Mouse (Mus musculus) myocyte (in vitro differentiated cells): ENCODE data around the gene Srrt.

ENCODE experiments used
- CEBPB ChIP-seq: IDR thresholded peaks from 2 replicates; pipeline ENCODE4 v1.6.1; 2011; ENCODE audit warnings: mild to moderate bottlenecking, moderate library complexity; ENCODE audit not compliant: poor library complexity, insufficient read depth, severe bottlenecking
- E2F4 ChIP-seq: IDR thresholded peaks from one replicate; pipeline ENCODE4 v1.6.1; 2011; ENCODE audit warnings: mild to moderate bottlenecking, control low read depth, moderate library complexity; ENCODE audit not compliant: insufficient read depth
- MYOD1 ChIP-seq, 3 experiments: IDR thresholded peaks; one replicate each; pipeline ENCODE4 v1.6.1; 2011; ENCODE audit warnings: control low read depth in 2 of 3, low read depth in 2 of 3, mild to moderate bottlenecking in 2 of 3, moderate library complexity in 1 of 3; ENCODE audit not compliant: insufficient read length in 2 of 3, control insufficient read depth in 1 of 3
- MYOG ChIP-seq, 3 experiments: IDR thresholded peaks; one replicate each; pipeline ENCODE4 v1.6.1; 2011; ENCODE audit warnings: control low read depth in 2 of 3, low read depth in 2 of 3, mild to moderate bottlenecking in 2 of 3; ENCODE audit not compliant: insufficient read length in 2 of 3, control insufficient read depth in 1 of 3, insufficient read depth in 1 of 3
- POLR2A ChIP-seq: IDR thresholded peaks from one replicate; pipeline ENCODE4 v1.6.1; 2011; ENCODE audit warnings: low read depth, mild to moderate bottlenecking, control low read depth, moderate library complexity; ENCODE audit not compliant: insufficient read length
- TCF3 ChIP-seq: IDR thresholded peaks from one replicate; pipeline ENCODE4 v1.6.1; 2011; ENCODE audit warnings: low read depth, control low read depth; ENCODE audit not compliant: insufficient read length

DNA sequence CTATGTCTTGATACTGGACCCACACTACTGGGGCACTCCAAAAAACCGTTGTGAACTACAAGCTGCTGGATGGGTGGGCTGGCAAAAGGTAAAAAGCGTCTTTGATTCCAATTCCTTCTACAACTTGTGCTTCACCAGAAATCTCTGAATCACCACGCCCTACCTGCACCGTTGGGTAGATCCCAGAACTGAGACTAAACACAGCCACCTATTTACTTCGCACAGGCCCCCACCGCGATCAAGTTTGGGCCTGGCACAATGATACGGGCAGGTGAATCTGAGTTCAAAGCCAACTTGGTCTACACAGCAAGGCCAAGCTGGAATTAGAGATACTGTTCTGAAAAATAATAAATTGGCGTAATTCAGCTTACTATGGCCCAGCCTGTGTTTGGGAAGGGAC, 12.2 kb downstream of the Srrt start:
- TF ChIP-seq POLR2A = no peak
- no peak for TF ChIP-seq CEBPB
- no peak for TF ChIP-seq E2F4
- no peak for TF ChIP-seq TCF3
- no peak for TF ChIP-seq MYOG (IDR thresholded peaks at IDR 0.05; ENCODE audit: control insufficient read depth in 1 of 3, insufficient read depth in 1 of 3, insufficient read length in 2 of 3, low read depth in 2 of 3)
- no peak for TF ChIP-seq MYOD1 (IDR thresholded peaks at IDR 0.05; ENCODE audit: control insufficient read depth in 1 of 3, insufficient read length in 2 of 3, low read depth in 2 of 3)
